Mouse (Mus musculus) embryo, embryonic 10 days (tissue): ENCODE data around the gene Nek6.

Experiments
- DNase-seq: peaks from one replicate; pipeline ENCODE4 v3.0.0-alpha.2; 2015; ENCODE audit warnings: low spot score

Gene Nek6

GRCm38 (mm10) chr2:38509004-38509719, 2.3 kb upstream of the Nek6 start:
- DNase-seq = no peak

GRCm38 (mm10) chr2:38510120-38510519, 1.3 kb upstream of the Nek6 start:
- DNase-seq = no peak

GRCm38 (mm10) chr2:38512308-38513182, 1.1 kb downstream of the Nek6 start:
- DNase-seq = no peak

- no peak for DNase-seq
Measured at GRCm38 (mm10) chr2:38513183-38513529, 1.7 kb downstream of the Nek6 start.

GRCm38 (mm10) chr2:38514411-38514810, 3.0 kb downstream of the Nek6 start:
- no peak for DNase-seq

GRCm38 (mm10) chr2:38515446-38515845, 4.0 kb downstream of the Nek6 start:
- DNase-seq = peak; percentile 48

GRCm38 (mm10) chr2:38516471-38516870, 5.0 kb downstream of the Nek6 start:
- DNase-seq = no peak

GRCm38 (mm10) chr2:38517045-38517444, 5.6 kb downstream of the Nek6 start:
- DNase-seq = no peak

- DNase-seq = no peak
Measured at GRCm38 (mm10) chr2:38518719-38519118, 7.3 kb downstream of the Nek6 start.

- DNase-seq = no peak
Measured at GRCm38 (mm10) chr2:38519934-38520333, 8.5 kb downstream of the Nek6 start.

GRCm38 (mm10) chr2:38521618-38522017, 10.2 kb downstream of the Nek6 start:
- DNase-seq = no peak

- no peak for DNase-seq
Measured at GRCm38 (mm10) chr2:38522354-38522753, 10.9 kb downstream of the Nek6 start.

- no peak for DNase-seq
Measured at GRCm38 (mm10) chr2:38523781-38524445, 12.5 kb downstream of the Nek6 start.

- DNase-seq = no peak
Measured at GRCm38 (mm10) chr2:38525034-38525433, 13.6 kb downstream of the Nek6 start.

- no peak for DNase-seq
Measured at GRCm38 (mm10) chr2:38529582-38530152, 18.2 kb downstream of the Nek6 start.

GRCm38 (mm10) chr2:38530955-38531381, 19.5 kb downstream of the Nek6 start:
- peak; percentile 41 for DNase-seq

GRCm38 (mm10) chr2:38533322-38533721, 21.9 kb downstream of the Nek6 start:
- DNase-seq = no peak

GRCm38 (mm10) chr2:38533767-38534166, 22.3 kb downstream of the Nek6 start:
- DNase-seq = no peak

GRCm38 (mm10) chr2:38534241-38534940, 22.9 kb downstream of the Nek6 start:
- no peak for DNase-seq

GRCm38 (mm10) chr2:38535051-38535450, 23.6 kb downstream of the Nek6 start:
- no peak for DNase-seq

- DNase-seq = no peak
Measured at GRCm38 (mm10) chr2:38535521-38536220, 24.2 kb downstream of the Nek6 start.
